Mouse (Mus musculus) liver, adult 2 months (tissue): ENCODE data around the gene Maz. TPM values are rescaled to one million over a fixed set of nuclear protein-coding genes. Genes with fewer than 3 reads are reported as not detected.

Experiments used
- DNase-seq: peaks from one replicate; pipeline ENCODE4 v3.0.0-alpha.2; 2011; ENCODE audit warnings: low read depth, low spot score; ENCODE audit errors: extremely low read depth
- H3K27ac ChIP-seq: fragments of 200-500 bp; replicated peaks from 2 replicates; pipeline ENCODE4 v1.5.1; 2012; ENCODE audit warnings: low read depth, mild to moderate bottlenecking, control low read depth, inconsistent platforms, low read length; ENCODE audit not compliant: insufficient read depth
- H3K27me3 ChIP-seq: fragments of 200-500 bp; 2 replicates; pipeline ENCODE4 v1.6.1; 2012; ENCODE audit warnings: mild to moderate bottlenecking, moderate library complexity, low read length, inconsistent platforms; ENCODE audit not compliant: control insufficient read depth, insufficient read depth
- H3K36me3 ChIP-seq: fragments of 200-500 bp; 2 replicates; pipeline ENCODE4 v1.6.1; 2012; ENCODE audit warnings: low read length, inconsistent platforms; ENCODE audit not compliant: control insufficient read depth, insufficient read depth
- H3K4me1 ChIP-seq: fragments of 200-500 bp; 2 replicates; pipeline ENCODE4 v1.6.1; 2011; ENCODE audit warnings: low read length; ENCODE audit not compliant: control insufficient read depth, insufficient read depth
- H3K4me3 ChIP-seq: fragments of 200-500 bp; 2 replicates; pipeline ENCODE4 v1.5.1; 2011; ENCODE audit warnings: low read depth, mild to moderate bottlenecking, control low read depth, low read length, moderate library complexity; ENCODE audit not compliant: insufficient read depth
- H3K79me2 ChIP-seq: fragments of 200-500 bp; 2 replicates; pipeline ENCODE4 v1.6.1; 2012; ENCODE audit warnings: inconsistent platforms, mild to moderate bottlenecking, low read length, moderate library complexity; ENCODE audit not compliant: control insufficient read depth, insufficient read depth
- H3K9ac ChIP-seq: fragments of 200-500 bp; 2 replicates; pipeline ENCODE4 v1.6.1; 2012; ENCODE audit warnings: low read depth, mild to moderate bottlenecking, control low read depth, inconsistent platforms, low read length
- CTCF ChIP-seq: fragments of 200-500 bp; IDR thresholded peaks from 2 replicates; pipeline ENCODE4 v1.5.1; 2011; ENCODE audit warnings: low read depth, low read length, control low read depth
- POLR2A ChIP-seq: fragments of 200-500 bp; IDR thresholded peaks from 2 replicates; pipeline ENCODE4 v1.6.1; 2011; ENCODE audit warnings: low read length, control low read depth; ENCODE audit not compliant: insufficient read depth; ENCODE audit errors: extremely low read depth
- WGBS: fragments of 180-500 bp; shearing (Covaris S2); methylation state at CpG from one replicate; pipeline ENCODE4 v1.1.7; 2018; 5-methylcytosine and 5-hydroxymethylcytosine counted together
- polyA plus RNA-seq: library from polyadenylated mRNA; depleted of rRNA; stranded (reverse); fragments of >200 nt; gene quantifications from 2 replicates; pipeline ENCODE4 v1.2.3, GENCODE M21; 2012
- total RNA-seq: library from RNA; depleted of rRNA; stranded (reverse); fragments of >200 nt; gene quantifications from 2 replicates; pipeline ENCODE4 v1.2.3, GENCODE M21; 2014

The Maz gene
- total and polyA plus RNA-seq, 2 experiments, result 8.9 to 81.9 TPM

- Histone ChIP-seq H3K4me3 (peak overlapping the region; percentile 74), H3K27ac (peak overlapping the region; percentile 86), H3K36me3 (no peaks in the 10 kb centered on the region), H3K4me1 (peaks cover 24% of the 10 kb centered on the region), H3K27me3 (no peaks in the 10 kb centered on the region), H3K79me2 (peaks cover 16% of the 10 kb centered on the region; the same call in 1 of the 2 replicates), H3K9ac (peak overlapping the region; percentile 80)
- TF ChIP-seq POLR2A (peak; percentile 44; the same call in 1 of the 2 replicates), CTCF (no peak)
- WGBS, result under 1% methylated on average over 22 of the region's 22 CpGs
- peak; percentile 54 for DNase-seq
Observed at GRCm38 (mm10) chr7:127016486-127016938, 10.3 kb downstream of the Maz start.

GRCm38 (mm10) chr7:127016481-127016485, 10.6 kb downstream of the Maz start, which contains the start of gene Pagr1b:
Pagr1b (minus strand) TSS chr7:127016484.
- Histone ChIP-seq H3K9ac (peak within 1 kb of the TSS; percentile 80), H3K27ac (peak within 1 kb of the TSS; percentile 86), H3K36me3 (no peaks in the 10 kb centered on the region), H3K27me3 (no peaks in the 10 kb centered on the region), H3K79me2 (peaks cover 16% of the 10 kb centered on the region; the same call in 1 of the 2 replicates), H3K4me1 (peaks cover 26% of the 10 kb centered on the region), H3K4me3 (peak within 1 kb of the TSS; percentile 74)
- no peak for DNase-seq
- no peak for TF ChIP-seq POLR2A
- no peak for TF ChIP-seq CTCF

GRCm38 (mm10) chr7:127016081-127016480, 10.8 kb downstream of the Maz start:
- peaks cover 28% of the 10 kb centered on the region for H3K4me1 ChIP-seq

GRCm38 (mm10) chr7:127014993-127015392, 11.8 kb downstream of the Maz start:
- Histone ChIP-seq H3K9ac (no peak overlapping the region), H3K27ac (no peak overlapping the region)

More at GRCm38 (mm10) chr7:127016081-127016480, 10.8 kb downstream of the Maz start:
- H3K9ac ChIP-seq, result peak overlapping the region; percentile 80
- H3K27me3 ChIP-seq, result no peaks in the 10 kb centered on the region
- H3K79me2 ChIP-seq, result peaks cover 16% of the 10 kb centered on the region; the same call in 1 of the 2 replicates
- H3K4me3 ChIP-seq, result peak overlapping the region; percentile 74
- TF ChIP-seq POLR2A (no peak), CTCF (no peak)
- DNase-seq, result peak; percentile 77
- peak overlapping the region; percentile 86 for H3K27ac ChIP-seq
- under 1% methylated on average over 10 of the region's 10 CpGs for WGBS
- H3K36me3 ChIP-seq, result no peaks in the 10 kb centered on the region

GRCm38 (mm10) chr7:127014320-127014719, 12.5 kb downstream of the Maz start, which contains the start of gene Mvp:
Mvp (minus strand) TSS chr7:127014621.
- Histone ChIP-seq H3K79me2 (peaks cover 16% of the 10 kb centered on the region; the same call in 1 of the 2 replicates), H3K4me1 (peaks cover 33% of the 10 kb centered on the region), H3K27ac (peak within 1 kb of the TSS; percentile 79), H3K9ac (peak within 1 kb of the TSS; percentile 70), H3K27me3 (no peaks in the 10 kb centered on the region), H3K4me3 (peak within 1 kb of the TSS; percentile 55), H3K36me3 (no peaks in the 10 kb centered on the region)
- TF ChIP-seq POLR2A (0 out of 2 replicates have a peak, but pooled peaks have one; percentile 35), CTCF (no peak)
- DNase-seq, result peak; percentile 74
- WGBS, result 4% methylated on average over 11 of the region's 11 CpGs

More at GRCm38 (mm10) chr7:127014993-127015392, 11.8 kb downstream of the Maz start:
- no peak for DNase-seq
- Histone ChIP-seq H3K36me3 (no peaks in the 10 kb centered on the region), H3K27me3 (no peaks in the 10 kb centered on the region), H3K4me3 (no peak overlapping the region), H3K4me1 (peaks cover 30% of the 10 kb centered on the region), H3K79me2 (peaks cover 16% of the 10 kb centered on the region; the same call in 1 of the 2 replicates)
- no peak for TF ChIP-seq POLR2A
- WGBS, result 93% methylated on average over 12 of the region's 12 CpGs

GRCm38 (mm10) chr7:127013385-127013784, 13.5 kb downstream of the Maz start:
- no peak for DNase-seq
- 85% methylated on average over 6 of the region's 6 CpGs for WGBS
- Histone ChIP-seq H3K9ac (no peak overlapping the region), H3K27ac (no peak overlapping the region), H3K4me1 (peaks cover 39% of the 10 kb centered on the region), H3K79me2 (peaks cover 16% of the 10 kb centered on the region; the same call in 1 of the 2 replicates), H3K36me3 (no peaks in the 10 kb centered on the region), H3K27me3 (no peaks in the 10 kb centered on the region), H3K4me3 (no peak overlapping the region)
- no peak for TF ChIP-seq POLR2A
- TF ChIP-seq CTCF, result no peak
